Mouse (Mus musculus) lung, postnatal 36 days (tissue): ENCODE measurements around the gene Fbn1.

Source experiments
- DNase-seq: peaks from one replicate; pipeline ENCODE4 v3.0.0; 2022; ENCODE audit warnings: mixed read lengths

Gene Fbn1

DNA sequence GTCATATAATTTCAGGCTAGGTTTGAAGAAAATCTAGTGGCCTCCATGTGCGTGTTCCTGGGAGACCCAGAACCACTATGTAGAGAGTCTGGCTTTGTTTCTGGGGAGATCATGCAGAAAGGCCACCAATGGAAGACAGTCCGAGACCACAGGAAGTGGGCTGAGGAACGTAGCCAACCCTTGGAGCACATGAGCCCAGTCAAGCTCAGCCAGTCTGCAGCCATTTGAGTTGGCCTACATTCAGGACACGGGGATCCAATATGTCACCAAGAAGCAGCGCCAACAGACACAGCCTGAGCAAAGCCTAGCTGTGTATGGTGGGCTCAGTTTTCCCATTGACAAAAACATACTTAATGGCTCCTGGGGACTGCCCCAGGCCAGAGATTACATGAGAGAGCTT is 11.1 kb downstream of the Fbn1 start:
- DNase-seq, result no peak

DNA sequence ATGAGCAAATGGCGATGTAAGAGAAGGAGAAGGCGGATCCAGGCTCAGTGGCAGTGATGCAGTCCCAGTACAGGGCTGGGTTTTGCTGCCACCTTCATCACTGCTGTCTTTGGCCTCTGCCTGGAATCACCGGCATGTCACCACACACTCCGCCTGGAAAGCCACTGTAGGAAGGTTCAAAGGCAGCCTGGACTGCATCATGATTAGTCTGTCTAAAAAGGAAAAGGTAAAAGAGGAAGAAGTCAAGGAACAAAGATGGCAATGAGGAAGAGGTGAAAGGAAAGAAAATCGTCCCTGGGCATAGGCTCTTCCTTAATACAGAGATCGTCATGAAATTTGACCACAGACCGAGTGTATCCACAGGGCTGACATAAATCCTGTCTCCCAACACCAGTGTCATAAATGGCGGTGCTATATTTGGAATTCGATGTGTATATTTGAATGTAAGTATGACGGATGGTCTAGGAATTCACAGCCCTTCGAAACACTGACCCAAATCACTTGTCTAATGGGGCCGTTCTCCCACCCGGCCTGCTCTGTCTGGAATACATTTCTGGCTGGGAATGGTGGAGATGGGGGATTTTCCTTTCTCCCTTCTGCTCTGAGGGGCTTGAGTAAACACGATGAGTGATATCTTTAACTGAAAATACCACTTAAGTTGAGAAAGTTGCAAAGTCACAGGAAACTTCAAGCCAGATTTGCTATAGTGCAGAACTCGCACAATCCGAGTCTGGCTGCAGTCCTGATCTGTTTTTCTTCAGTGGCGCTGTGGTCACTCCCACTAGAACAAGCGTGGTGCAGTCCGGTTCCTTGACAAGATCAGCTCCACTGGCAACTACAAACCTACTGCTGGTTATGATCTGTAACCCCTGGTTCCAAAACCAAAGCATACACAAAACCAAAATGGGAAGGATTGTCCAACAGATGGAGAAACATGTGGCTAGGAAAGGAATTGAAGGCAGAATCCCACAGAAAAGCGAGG is 12.7 kb downstream of the Fbn1 start:
- DNase-seq, result no peak

DNA sequence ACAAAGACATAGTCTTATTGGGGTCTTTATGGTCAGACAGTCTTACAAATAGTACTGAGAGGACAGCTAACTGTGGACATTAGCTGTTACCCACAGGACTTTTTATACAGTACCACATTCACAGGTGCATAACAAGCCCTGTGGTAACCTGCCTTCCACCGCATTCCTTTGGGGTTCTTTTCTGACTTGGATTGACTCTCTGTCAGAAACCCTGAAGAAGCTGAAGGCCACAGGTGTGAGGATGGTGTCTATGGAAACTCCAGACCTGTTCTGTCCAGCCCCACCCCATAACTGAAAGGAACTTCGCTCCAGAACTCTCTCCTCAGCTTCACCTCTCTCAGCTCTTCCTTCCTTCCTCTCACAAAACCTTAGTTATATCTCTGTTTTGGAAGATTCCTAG is 13.5 kb downstream of the Fbn1 start:
- no peak for DNase-seq

DNA sequence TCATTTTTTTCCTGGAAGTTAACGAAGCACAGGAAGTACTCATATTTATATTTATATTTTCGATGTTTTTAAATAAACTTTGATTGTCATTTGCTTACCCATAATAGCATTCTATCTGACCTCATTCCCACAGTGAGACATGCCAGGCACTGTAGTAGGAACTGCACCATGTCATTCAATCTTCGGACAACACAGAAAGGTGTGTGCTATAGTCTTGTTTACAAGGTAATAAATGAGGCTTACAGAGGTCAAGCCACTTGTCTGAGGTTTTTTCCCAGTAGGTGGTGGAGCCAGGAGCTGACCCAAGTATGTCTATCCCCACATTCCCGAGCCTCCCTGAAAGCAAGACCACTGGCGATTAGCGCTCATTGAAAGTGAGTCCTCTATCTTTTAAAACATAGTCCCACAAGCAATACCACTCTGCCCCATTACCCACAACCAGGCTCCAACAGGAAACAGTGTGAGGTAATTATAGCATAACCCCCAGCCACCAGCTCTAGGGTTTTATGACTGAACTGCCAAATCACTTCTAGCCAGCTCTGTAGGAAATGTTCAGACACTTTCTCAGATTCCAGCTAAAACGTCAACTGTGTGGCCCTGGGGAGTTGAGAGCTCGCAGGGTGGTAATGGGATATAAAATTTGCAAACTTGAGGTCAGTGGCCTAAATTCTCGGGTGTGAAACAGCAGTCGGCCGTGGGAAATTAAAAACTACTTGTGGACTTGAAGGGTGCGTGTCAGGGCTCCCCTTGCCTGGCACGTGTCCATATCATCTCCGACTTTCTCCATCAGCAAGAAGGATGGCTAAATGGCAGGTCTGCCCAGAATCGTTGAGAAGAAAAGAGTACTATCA is 15.5 kb downstream of the Fbn1 start:
- no peak for DNase-seq

DNA sequence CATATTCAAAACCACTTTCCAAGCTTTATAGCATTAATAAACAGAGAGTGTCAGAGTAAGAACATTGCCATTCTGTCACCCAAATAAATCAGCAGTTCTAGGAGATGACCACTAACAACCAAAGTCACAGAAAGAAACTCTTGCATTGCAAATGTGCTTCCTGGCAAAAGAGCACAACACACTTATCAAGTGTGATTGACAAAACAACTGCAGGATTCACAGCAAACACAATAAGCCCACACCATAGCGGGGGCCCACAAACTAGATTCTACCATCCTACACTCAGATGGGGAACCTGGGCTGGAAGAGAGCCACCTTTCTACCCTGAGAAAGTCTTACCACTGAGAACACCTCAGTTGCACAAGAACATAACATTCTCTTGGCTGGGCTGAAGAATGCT is 17.8 kb downstream of the Fbn1 start:
- no peak for DNase-seq

DNA sequence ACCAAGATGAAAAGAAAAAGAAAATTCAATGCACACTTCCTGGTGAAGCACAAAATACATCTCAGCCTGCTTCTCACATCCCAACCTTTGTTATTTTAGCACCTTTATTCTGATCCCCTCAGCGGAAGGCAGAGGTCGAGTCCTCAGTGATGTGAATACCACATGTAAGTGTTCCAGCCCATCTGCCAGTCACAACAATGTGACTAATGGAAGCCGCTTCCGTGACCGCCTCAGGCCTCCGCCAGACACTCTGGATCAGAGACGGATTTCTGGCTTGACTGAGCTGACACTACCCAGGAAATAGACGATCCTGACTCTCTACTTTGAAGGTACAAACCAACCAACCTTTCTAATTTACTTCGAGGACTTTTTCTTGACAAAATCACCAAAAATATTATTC is 22.9 kb downstream of the Fbn1 start:
- DNase-seq, result no peak

DNA sequence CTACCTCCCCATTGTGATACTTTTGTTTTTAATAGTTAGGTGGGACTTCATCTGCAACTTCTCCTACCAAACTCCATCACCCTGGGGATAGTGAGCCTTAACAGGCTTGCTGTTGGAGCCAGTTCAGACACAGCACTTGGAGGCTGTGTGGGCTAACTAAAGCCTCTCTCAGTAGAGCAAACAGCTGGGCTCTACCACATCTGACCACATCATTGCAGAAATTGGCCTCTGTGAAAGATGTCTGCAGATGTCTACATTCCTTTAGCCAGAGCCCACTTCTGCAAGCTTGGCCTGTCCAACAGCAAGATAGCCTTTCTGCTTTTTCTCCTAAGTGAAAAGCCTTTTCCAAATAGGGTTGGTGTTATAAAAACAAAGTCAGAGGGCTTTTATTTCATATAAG is 23.6 kb downstream of the Fbn1 start:
- peak; percentile 58 for DNase-seq

DNA sequence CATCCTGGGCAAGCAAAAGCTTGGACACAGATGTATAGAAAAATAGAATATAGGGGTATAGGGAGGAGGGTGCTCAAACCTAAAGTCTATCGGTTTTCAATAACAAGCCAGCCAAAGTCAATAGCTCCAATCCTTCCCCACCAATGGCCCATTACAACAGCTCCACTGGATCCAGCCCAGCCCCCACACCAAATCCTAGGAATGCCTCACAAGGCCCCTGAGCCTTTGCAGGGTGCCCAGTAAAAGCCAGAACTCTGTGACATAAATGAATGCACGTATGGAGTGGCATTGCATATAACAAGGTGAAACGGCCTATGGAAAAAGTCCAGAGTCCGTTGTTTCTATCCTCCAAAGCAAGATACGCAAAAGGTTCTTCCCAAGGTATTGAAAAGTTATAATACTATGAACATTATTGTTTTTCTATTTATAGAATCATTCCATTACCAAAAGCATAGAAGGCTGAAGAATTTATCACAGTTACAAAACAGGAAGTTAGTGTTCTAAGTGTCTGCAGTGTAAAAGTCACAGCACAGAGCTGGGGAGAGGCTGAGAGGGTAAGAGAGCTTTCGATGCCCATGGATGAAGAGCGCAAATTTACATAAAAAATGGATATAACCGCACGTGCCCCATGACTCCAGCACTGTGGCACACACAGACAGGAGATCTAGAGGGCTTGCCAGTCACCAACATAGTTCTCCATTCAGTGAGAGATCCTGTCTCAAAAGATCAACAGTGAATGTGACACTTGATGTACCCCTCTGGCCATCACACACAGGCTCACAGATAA is 26.1 kb downstream of the Fbn1 start:
- DNase-seq, result no peak

DNA sequence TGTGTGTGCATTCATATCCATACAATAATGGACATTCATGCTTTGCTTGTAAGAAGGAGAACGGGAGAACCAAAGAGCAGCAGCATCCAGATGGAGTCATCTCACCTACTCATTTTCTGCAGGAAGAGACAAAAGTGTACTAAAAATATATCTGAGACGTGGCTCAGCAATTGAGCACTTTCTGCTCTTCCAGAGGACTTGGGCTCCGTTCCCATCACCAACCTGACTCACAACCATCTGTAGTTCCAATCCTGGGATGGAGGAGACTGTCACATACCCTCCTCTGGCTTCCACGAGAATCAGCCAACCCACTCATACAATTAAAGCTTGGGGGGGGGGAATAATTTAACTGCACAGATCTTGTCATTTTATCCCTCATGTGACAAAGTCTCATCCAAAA is 26.7 kb downstream of the Fbn1 start:
- DNase-seq, result no peak

DNA sequence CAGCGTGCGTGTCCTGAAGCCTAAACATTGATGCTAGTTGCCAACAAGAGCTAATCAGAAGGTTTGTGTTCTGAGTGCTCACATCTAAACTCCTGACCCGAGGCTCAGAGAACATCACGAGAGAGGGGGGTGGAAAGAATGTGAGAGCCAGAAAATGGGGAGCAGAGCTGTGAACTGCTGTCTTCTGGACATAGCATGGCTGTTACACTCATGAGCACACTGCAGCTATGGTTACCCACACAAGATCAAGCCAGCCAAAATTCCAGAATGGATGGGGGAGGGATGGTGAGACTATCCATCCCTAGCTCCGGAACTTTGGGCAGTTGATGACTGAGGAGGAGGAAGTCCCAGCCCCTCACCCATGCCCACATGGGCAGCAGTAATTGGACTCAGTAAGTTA is 27.7 kb downstream of the Fbn1 start:
- DNase-seq, result peak; percentile 63

DNA sequence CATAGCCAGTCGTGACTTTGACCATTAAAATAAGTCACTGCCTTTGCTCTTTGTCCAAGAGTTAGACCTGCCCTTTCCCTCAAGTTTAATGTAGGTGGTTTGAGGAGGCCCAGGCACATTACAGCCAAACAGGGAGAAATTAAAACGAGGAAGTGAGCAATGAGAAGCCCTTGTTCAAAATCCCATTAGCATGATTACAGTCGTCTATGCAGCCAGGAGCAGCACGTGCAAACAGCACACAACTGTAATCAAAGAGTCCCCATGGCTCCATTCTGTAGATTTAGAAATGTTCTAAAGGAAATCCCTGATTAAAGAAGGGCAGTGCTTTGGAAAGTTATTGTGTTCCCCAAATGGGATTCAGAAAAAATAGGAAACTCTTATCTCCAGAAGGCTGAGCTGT is 29.1 kb downstream of the Fbn1 start:
- no peak for DNase-seq

DNA sequence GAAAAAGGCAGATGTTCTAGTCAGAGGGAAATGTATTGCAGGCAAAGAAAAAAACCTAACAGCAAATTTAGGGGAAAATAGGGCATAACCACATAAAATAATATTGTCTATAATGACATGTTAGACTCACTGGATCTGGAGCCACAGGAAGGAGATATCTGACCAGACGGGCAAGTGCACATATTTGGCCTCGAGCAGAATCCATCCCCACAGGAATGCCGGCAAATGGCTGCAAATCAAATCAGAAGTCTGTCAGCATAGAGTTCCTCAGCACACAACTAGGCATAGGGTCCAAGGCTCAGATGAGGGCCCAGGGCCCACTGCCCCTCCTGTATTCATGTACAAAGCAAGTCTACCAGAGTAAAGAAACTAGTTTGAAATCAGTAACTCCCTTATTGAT is 30.4 kb downstream of the Fbn1 start:
- DNase-seq, result no peak

DNA sequence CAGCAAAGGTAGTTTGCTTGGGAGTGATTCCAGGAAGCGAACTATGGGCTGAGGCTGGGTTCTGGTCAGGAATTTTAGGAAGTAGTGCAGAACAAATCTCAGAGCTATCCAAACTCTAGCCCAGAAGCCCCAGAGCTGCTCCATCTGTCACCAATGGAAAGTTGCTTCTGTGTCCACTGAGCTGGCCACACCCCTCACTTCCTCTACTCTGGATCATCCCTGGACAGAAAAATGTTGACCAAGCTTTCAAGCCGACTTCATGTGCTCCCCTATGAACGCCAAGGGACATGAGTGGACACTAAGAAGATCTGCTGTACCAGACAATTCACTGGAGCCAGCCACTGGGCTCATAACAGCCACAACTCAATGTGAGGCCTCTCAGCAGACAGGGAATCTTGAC is 31.6 kb downstream of the Fbn1 start:
- no peak for DNase-seq

DNA sequence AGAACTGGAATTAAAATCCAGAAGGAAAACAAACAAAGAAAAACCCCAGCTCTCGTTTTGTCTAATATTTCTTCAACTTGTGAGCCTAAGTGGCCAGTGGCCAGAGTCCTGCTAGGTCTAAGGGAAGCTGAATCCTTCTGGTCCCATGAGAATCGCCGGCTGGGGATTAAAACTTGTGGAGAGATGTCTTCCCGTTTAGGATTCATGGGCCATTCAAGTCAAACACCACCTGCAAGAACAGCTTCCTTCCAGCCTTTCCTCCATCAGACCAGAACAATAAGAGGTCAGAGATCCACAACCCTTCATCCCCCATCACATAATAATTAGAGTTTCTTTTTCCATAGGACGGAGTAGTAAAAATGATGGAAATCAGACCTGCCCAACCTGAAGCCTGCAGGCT is 33.1 kb downstream of the Fbn1 start:
- no peak for DNase-seq

DNA sequence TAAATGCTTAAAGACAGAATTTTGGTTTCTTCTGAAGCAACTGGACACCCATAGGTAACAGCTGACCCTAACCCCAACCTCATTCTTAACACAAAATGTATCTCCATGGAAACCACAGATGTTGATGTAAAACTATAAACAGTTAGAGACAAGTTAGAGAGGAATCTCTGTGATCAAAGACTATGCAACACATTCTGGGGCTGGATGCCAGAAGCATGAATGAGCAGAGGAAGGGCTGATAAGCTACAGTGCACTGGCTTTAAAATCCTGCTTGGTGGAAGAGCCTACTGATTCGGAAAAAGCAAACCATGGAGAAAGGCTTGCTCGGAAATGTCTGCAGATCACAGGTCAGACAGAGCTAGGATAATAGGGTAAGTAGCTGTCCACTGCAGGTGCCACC is 34.6 kb downstream of the Fbn1 start:
- DNase-seq, result peak; percentile 64

DNA sequence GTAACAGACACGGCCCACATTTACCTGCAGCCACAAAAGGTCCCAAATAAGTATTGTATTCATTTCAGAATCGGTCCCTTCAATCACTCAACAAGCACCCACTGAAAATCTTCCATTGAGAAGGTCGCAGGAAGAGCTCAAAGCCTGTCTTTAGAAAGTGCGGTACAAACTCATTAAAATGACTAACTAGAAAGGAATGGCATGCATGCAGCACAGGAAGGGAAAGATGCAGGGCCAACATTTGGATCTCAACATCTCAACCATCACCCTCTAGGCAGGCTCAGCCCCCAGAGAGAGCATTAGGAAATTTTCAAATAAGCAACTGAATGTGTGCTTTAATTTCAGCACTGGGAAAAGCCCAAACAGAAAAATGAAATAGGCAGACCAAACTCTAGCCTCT is 36.1 kb downstream of the Fbn1 start:
- DNase-seq, result no peak

DNA sequence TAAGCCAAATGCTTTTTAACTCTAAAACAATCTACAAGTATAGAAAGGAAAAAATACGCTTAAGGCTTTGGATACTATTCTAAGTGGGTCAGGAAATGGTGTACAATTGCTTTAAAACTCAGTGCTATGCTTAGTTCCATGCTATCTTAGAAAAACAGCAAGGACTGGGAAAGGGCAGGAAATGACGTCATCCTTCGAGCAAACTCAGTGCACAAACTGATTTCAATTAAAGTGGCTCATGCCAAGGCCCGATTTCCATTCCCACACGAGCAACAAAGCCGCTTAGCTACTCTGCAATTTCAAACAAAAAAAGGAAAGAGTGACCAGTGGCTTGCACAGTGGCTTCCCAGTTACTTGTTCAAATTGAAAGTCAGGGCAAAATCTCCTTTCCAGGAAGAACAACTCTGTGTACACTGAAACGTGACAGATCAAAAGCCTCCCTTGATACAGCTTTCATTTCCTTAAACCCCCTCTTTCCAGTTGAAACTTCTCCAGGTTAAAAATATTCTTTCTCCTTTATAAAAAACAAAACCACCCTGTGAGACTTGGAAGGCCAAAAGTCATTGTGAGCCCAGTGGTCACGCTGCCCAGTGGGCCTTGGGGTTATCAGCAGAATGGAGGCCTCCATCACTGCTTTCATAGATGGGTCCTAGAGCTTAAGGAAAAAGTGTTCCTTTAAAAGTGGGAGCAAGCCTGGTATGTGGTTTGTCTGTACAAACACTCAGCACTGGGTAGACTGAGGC is 37.1 kb downstream of the Fbn1 start:
- DNase-seq, result peak; percentile 67

DNA sequence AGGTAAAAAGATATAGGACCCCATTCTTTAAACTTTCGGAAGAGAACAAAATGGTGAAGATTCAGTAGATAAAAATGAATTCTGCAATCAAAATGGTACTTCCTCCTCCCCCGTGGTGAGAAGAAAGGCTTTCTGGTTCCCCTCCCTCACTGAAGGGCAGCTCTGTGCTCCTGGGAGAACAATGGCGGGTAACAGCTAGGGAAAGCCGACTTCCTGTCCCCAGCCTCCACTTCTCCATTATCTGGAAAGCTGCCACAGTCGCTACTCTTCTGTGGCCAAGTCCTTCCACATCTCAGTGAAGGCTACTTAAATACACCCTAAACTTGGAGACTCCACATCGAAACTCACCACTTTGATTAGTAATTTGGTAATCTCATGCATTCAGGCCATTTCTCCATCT is 43.8 kb downstream of the Fbn1 start:
- no peak for DNase-seq

DNA sequence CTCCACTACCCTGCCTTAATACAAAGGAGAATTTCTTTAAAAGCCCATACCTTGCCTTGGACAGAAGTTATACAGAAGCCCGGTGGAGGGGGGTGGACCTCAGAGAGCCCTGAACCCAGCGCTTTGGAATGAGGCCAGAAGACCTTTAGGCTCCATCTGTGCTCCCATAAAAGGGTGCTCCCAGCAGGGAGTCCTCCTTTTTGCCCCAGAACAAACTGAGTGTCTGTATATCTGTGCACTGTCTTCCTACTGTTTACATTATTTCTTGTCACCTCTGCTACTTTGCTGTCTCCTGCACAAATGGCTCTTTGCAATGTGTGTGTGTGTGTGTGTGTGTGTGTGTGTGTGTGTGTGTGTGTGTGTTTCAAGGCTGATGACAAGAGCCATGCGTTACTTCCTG is 48.7 kb downstream of the Fbn1 start:
- DNase-seq, result no peak

DNA sequence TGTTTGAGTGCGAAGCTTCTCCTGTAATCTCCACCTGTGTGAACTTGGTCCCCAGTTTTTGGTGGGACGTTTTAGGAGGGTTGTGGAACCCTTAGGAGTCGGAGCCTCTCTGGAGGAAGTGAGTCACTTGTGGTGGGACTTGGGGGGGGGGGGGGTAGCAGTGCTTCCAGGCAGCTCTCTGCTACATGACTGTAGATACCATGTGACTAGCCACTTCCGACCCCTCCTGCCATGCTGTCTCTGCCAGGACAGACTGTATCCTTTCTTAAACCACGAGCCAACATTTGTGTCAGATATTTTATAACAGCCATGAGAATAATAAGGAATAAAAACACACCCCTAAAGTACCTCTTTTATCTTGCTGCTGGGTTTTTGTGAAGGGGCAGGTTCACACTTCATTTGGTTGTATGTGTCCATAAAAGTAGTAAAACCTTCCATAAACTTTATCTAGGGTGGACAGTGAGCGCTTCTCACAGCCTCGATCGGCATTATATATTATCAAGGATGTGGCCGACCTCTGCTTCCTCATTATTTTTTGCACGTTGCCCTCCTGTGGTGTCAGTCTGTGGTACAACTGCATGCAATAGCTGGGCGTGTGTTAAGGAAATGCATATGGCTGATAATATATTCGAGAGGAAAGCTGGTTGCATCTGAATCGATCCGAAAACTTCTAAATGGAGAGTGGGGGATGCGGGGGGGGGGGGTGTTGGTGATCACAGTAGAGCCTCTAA is 51.6 kb downstream of the Fbn1 start:
- no peak for DNase-seq

DNA sequence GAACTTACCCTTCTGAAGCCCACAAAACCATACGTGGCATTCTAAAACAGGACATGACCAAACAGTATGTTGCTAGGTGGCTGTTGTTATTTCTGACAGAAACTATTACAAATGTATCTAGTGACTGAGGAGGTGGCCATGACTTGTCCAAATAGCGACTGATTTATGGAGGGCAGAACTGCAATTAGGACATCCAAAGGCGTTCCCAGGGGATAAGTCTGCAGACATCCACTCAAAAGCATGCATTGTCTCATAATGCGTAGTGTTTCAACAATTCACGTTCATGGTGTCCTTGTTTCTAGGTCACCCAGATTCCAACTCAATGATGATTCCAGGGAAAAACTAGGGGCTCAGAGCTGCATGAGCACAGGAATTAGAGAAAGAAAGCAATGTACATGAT is 53.0 kb downstream of the Fbn1 start:
- no peak for DNase-seq
